Mouse (Mus musculus): ENCODE data around the gene Neurod6. TPM values are rescaled to one million over a fixed set of nuclear protein-coding genes. Genes with fewer than 3 reads are reported as not detected.

Neurod6 gene
- polyA plus RNA-seq, 1 experiment from 2014 or later: 0.12 TPM

DNA sequence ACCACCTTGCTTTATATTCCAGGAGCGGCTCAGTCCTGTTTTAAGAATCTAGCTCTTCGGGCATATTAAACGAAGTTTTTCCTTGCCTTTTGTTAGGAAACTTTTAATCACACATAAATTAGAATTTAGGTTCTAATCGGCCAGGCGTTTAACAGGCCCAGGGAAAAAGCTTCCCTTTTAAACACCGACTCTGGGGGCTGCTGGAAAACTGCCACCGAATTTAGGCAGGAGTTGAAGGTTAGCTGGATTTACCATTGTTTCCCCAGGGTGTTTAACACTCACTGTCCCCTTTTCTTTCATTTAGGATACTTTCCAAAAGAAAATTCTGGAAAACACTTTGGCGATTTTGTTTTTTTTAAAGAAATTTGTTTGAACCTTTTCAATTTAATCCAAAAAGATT is 3.7 kb downstream of the Neurod6 start:
- peaks cover 5% of the 10 kb centered on the region; the same call in 1 of the 2 replicates for H3K4me1 ChIP-seq
- ATAC-seq (ENCODE audit: insufficient read depth, low FRiP score, low read depth): no peak
- H3K27ac ChIP-seq: no peak overlapping the region
- H3K9ac ChIP-seq: no peak overlapping the region
- peaks cover 16% of the 10 kb centered on the region for H3K27me3 ChIP-seq (replicated peaks)
- H3K9me3 ChIP-seq: no peaks in the 10 kb centered on the region
- no peak overlapping the region for H3K4me3 ChIP-seq (replicated peaks)
- H3K36me3 ChIP-seq: no peaks in the 10 kb centered on the region
- 20% methylated on average over 8 of the region's 8 CpGs for WGBS
- peak overlapping the region; percentile 49 for H3K4me2 ChIP-seq

DNA sequence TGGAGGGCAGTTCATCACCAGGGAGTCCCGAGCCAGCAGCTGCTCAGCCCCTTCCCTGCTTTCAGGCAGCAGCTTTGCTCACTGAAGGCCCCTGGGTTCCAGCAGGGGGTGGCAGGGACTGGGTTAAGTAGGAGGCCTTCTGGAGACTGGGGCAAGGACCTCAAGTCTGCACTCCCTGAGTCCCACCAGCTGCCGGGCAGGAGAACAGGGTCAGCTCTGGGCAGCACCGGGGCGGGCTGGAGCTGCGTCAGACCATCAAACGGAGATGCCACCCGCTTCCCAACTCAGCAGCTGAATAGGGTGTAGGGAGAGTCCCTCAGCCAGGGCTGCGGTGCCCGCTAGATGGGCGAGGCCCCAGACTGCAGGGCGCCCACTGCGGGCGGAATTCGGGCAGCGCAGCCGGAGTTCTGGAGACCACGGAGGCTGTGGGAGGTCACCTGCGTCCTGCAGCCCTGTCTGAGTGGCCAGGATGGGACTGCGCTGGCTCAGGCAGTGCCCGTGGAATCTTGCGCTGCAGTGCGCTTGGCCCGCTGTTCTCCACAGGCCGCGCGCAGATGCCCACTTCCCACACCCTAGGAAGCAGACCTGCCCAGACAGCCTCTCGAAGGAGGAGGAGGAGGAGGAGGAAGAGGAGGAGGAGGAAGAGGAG is 4.3 kb downstream of the Neurod6 start:
- H3K4me2 ChIP-seq: peak overlapping the region; percentile 49
- ATAC-seq (ENCODE audit: insufficient read depth, low FRiP score, low read depth): 0 out of 2 replicates have a peak, but pooled peaks have one; percentile 27
- H3K27ac ChIP-seq: no peak overlapping the region
- H3K4me3 ChIP-seq (replicated peaks): 0 out of 2 replicates have a peak overlapping the region, but pooled peaks have one; percentile 12
- H3K9ac ChIP-seq: no peak overlapping the region
- H3K9me3 ChIP-seq: no peaks in the 10 kb centered on the region
- 4% methylated on average over 27 of the region's 27 CpGs for whole genome bisulfite sequencing
- H3K4me1 ChIP-seq: peaks cover 5% of the 10 kb centered on the region; the same call in 1 of the 2 replicates
- peaks cover 16% of the 10 kb centered on the region for H3K27me3 ChIP-seq (replicated peaks)
- no peaks in the 10 kb centered on the region for H3K36me3 ChIP-seq

DNA sequence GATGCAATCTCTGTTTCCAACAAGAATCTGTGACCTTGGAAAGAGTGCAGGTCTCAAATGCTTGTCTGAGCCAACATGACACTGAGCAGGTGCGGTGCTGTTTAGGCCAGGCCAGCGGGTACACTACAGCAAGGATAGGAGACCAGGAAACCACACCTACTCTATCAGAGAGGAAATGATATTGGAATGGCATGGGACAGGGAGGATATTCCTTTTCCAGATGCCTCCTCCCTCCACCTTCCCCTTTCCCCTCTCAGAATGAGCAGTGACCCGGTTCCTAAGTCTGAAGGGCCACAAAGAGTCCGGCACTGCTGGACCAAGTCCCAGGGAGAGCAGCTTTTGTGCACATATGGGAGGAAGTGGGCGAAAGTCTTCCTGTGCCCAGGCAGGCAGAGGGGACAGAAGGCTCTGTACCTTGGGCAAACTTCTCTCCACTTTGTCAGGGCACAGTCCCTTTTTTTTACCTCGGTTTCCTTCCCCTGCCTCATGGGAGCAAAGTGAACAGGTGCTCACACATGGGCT is 4.9 kb downstream of the Neurod6 start:
- H3K4me1 ChIP-seq: peaks cover 5% of the 10 kb centered on the region; the same call in 1 of the 2 replicates
- H3K4me2 ChIP-seq: no peak overlapping the region; the same call in 1 of the 2 replicates
- H3K36me3 ChIP-seq: no peaks in the 10 kb centered on the region
- peaks cover 16% of the 10 kb centered on the region for H3K27me3 ChIP-seq (replicated peaks)
- H3K4me3 ChIP-seq (replicated peaks): no peak overlapping the region
- H3K9me3 ChIP-seq: no peaks in the 10 kb centered on the region
- no peak overlapping the region for H3K27ac ChIP-seq
- 50% methylated on average over 6 of the region's 6 CpGs for WGBS
- no peak for ATAC-seq (ENCODE audit: insufficient read depth, low FRiP score, low read depth)
- no peak overlapping the region for H3K9ac ChIP-seq

DNA sequence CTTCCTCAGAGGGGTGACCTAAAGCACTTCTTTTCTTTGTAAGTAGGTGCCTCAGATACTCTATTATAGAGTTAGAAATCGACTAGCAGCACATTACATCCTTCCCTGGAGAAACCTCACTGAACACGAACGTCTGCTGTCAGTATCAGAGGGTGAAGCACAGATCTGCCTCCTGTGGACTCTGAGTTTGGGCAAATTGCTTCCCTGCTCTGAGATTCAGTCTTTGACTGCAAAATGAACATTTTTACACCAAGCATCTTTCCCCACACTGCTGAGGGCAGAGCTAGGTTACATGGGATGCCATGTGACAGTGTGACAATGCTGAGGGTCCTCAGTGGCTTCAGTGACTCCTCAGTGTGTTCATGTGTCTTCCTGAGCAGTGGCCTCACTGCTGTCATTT is 13.3 kb downstream of the Neurod6 start:
- 70% methylated on average over 3 of the region's 3 CpGs for WGBS
- Histone ChIP-seq H3K4me1 (no peaks in the 10 kb centered on the region), H3K9me3 (no peaks in the 10 kb centered on the region), H3K4me2 (no peak overlapping the region), H3K4me3 (replicated peaks) (no peak overlapping the region), H3K27me3 (replicated peaks) (no peaks in the 10 kb centered on the region), H3K36me3 (no peaks in the 10 kb centered on the region), H3K9ac (no peak overlapping the region), H3K27ac (no peak overlapping the region)
- ATAC-seq (ENCODE audit: insufficient read depth, low FRiP score, low read depth): no peak

- 63% methylated on average over 5 of the region's 5 CpGs for WGBS
- Histone ChIP-seq H3K4me3 (replicated peaks) (no peak overlapping the region), H3K9me3 (no peaks in the 10 kb centered on the region), H3K27me3 (replicated peaks) (no peaks in the 10 kb centered on the region), H3K36me3 (no peaks in the 10 kb centered on the region), H3K9ac (no peak overlapping the region), H3K4me1 (no peaks in the 10 kb centered on the region), H3K4me2 (no peak overlapping the region), H3K27ac (no peak overlapping the region)
- ATAC-seq (ENCODE audit: insufficient read depth, low FRiP score, low read depth): no peak
Measured at GRCm38 (mm10) chr6:55661126-55661915, 19.7 kb downstream of the Neurod6 start.

- 50% methylated on average over 3 of the region's 3 CpGs for WGBS
- no peak overlapping the region for H3K9ac ChIP-seq
- no peaks in the 10 kb centered on the region for H3K27me3 ChIP-seq (replicated peaks)
- no peaks in the 10 kb centered on the region for H3K36me3 ChIP-seq
- no peak overlapping the region for H3K27ac ChIP-seq
- H3K4me1 ChIP-seq: no peaks in the 10 kb centered on the region
- ATAC-seq (ENCODE audit: insufficient read depth, low FRiP score, low read depth): no peak
- H3K9me3 ChIP-seq: no peaks in the 10 kb centered on the region
- H3K4me3 ChIP-seq (replicated peaks): no peak overlapping the region
- H3K4me2 ChIP-seq: no peak overlapping the region
Measured at GRCm38 (mm10) chr6:55649996-55650395, 31.1 kb downstream of the Neurod6 start.

DNA sequence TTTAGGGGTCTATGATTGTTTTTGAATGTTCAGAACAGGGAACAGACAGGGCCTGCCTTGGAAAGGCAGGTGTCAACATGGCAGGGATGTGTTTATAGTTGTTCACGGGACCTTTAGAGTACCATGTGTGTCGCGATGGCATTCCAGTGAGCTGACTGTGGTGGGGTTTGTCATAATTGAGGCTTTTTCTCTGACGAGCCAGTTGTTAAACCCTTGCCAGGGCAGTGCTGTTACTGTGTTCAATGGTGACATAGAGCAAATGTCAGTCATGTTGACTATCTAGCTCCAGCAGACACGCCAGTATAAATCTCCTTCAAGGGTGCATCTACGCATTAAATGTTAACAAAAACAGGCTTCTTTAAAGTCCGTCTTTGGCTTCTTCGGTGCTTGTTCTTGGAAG is 31.5 kb downstream of the Neurod6 start:
- Histone ChIP-seq H3K27me3 (replicated peaks) (no peaks in the 10 kb centered on the region), H3K9me3 (no peaks in the 10 kb centered on the region), H3K4me3 (replicated peaks) (no peak overlapping the region), H3K36me3 (no peaks in the 10 kb centered on the region), H3K27ac (no peak overlapping the region), H3K4me2 (no peak overlapping the region), H3K9ac (no peak overlapping the region), H3K4me1 (no peaks in the 10 kb centered on the region)
- no peak for ATAC-seq (ENCODE audit: insufficient read depth, low FRiP score, low read depth)
- 61% methylated on average over 8 of the region's 8 CpGs for WGBS

GRCm38 (mm10) chr6:55648886-55649285 is 32.2 kb downstream of the Neurod6 start:
- Histone ChIP-seq H3K27ac (no peak overlapping the region), H3K9me3 (no peaks in the 10 kb centered on the region), H3K4me1 (no peaks in the 10 kb centered on the region), H3K27me3 (replicated peaks) (no peaks in the 10 kb centered on the region), H3K4me2 (no peak overlapping the region), H3K9ac (no peak overlapping the region), H3K4me3 (replicated peaks) (no peak overlapping the region), H3K36me3 (no peaks in the 10 kb centered on the region)
- no peak for ATAC-seq (ENCODE audit: insufficient read depth, low FRiP score, low read depth)
- 76% methylated on average over 3 of the region's 3 CpGs for WGBS

DNA sequence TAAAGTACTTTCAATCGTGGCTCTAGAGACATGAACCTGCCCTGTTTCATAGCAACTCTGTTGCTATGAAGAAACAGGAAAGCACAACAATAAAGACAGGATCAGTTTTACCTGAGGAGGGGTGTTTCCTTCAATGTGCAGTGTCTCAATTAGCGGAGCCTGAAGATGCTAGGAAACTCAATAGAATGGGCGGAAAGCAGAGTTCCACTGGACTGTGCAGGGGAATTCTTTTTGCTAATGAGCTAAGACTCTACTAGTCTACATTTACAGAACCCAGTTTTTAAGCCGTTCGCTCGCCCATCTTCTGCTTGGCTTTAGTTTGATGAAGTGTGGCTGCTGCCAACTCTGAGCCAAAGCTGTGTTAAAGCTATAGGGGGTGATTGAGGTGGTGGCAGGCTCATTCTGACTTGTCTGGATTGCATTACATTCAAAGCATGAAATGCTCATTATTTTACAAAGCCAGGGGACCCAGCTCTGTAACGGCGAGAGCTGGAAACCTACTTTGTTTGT is 33.2 kb downstream of the Neurod6 start:
- Histone ChIP-seq H3K4me2 (no peak overlapping the region), H3K9me3 (no peaks in the 10 kb centered on the region), H3K27me3 (replicated peaks) (no peaks in the 10 kb centered on the region), H3K27ac (no peak overlapping the region), H3K4me1 (no peaks in the 10 kb centered on the region), H3K4me3 (replicated peaks) (no peak overlapping the region), H3K9ac (no peak overlapping the region), H3K36me3 (no peaks in the 10 kb centered on the region)
- no peak for ATAC-seq (ENCODE audit: insufficient read depth, low FRiP score, low read depth)
- 48% methylated on average over 8 of the region's 8 CpGs for WGBS

- no peaks in the 10 kb centered on the region for H3K36me3 ChIP-seq
- no peak overlapping the region for H3K4me3 ChIP-seq (replicated peaks)
- H3K4me1 ChIP-seq: no peaks in the 10 kb centered on the region
- no peaks in the 10 kb centered on the region for H3K9me3 ChIP-seq
- no peak for ATAC-seq (ENCODE audit: insufficient read depth, low FRiP score, low read depth)
- no peaks in the 10 kb centered on the region for H3K27me3 ChIP-seq (replicated peaks)
- no peak overlapping the region for H3K27ac ChIP-seq
- H3K9ac ChIP-seq: no peak overlapping the region
- no peak overlapping the region for H3K4me2 ChIP-seq
- WGBS: 14% methylated on average over 9 of the region's 9 CpGs
Measured at GRCm38 (mm10) chr6:55646824-55647560, 34.1 kb downstream of the Neurod6 start.

DNA sequence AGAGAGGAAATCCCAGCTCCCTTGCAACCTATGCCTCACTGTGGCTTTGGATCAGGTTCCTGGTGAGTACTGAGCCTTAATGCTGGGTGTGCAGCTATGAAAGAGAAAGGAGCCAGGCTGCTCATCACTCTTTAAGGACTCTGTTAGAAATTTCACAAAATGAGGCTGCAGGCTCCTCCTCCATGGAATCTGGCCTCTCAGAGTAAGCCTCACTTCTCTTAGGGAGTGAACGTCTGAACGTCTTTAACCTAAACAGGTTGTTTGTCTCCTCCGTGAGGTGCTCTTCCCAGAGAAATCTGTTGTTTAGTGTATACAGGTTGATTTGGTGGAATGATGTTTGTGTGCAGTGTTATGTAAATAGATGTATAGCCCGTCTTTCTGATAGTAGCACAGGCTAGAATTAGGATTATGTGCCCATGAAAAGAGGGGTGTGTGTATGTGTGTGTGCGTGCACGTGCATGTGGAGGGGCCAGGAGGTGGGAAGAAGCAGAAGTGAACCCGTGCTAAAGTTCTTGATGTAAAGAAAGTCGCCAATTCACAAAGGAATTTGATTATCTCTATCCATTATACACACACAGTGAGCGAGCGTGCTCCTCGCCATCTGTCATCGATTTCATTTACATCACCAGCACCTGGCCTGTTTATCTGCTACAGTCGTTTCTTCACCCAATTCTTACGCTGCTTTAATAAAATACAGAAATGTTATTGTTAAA is 34.8 kb downstream of the Neurod6 start:
- Histone ChIP-seq H3K9ac (no peak overlapping the region), H3K36me3 (no peaks in the 10 kb centered on the region), H3K4me2 (no peak overlapping the region), H3K27me3 (replicated peaks) (no peaks in the 10 kb centered on the region), H3K4me3 (replicated peaks) (no peak overlapping the region), H3K27ac (no peak overlapping the region), H3K9me3 (no peaks in the 10 kb centered on the region), H3K4me1 (no peaks in the 10 kb centered on the region)
- ATAC-seq (ENCODE audit: insufficient read depth, low FRiP score, low read depth): no peak
- WGBS: 41% methylated on average over 14 of the region's 14 CpGs

Measured in stomach, embryonic 15.5 days (tissue).